Mouse (Mus musculus) lung, postnatal 36 days (tissue): ENCODE results near the gene Paqr6.

ENCODE experiments used
- DNase-seq: peaks from one replicate; pipeline ENCODE4 v3.0.0; 2022; ENCODE audit warnings: mixed read lengths

The Paqr6 gene

GRCm38 (mm10) chr3:88411681-88412080 lies 47.3 kb downstream of the Paqr6 start:
- DNase-seq, result no peak

- DNase-seq, result no peak
These were observed 48.3 kb downstream of the Paqr6 start for GRCm38 (mm10) chr3:88412636-88413035.

GRCm38 (mm10) chr3:88415668-88416067 lies 51.3 kb downstream of the Paqr6 start:
- no peak for DNase-seq

- DNase-seq, result peak; percentile 19
These were observed 53.6 kb downstream of the Paqr6 start for GRCm38 (mm10) chr3:88418016-88418415.
